Mouse (Mus musculus): ENCODE measurements around the gene Dlg2.

- TF ChIP-seq CTCF (IDR thresholded peaks at IDR 0.05; ENCODE audit: insufficient read depth, low read length) (no peak), POLR2A (IDR thresholded peaks at IDR 0.05; ENCODE audit: borderline replicate concordance, extremely low read depth, low read depth, low read length) (no peak)
These were observed 2002.7 kb downstream of the Dlg2 start for GRCm38 (mm10) chr7:92479143-92479542.
